Mouse (Mus musculus) brain, embryonic 14.5 days (tissue): ENCODE results near the gene Cyp51.

Experiments used
- CTCF ChIP-seq: fragments of 200-500 bp; IDR thresholded peaks from 2 replicates; pipeline ENCODE4 v1.5.1; 2012; ENCODE audit warnings: inconsistent platforms, mild to moderate bottlenecking, moderate library complexity, borderline replicate concordance; ENCODE audit not compliant: insufficient read depth, insufficient read length; ENCODE audit errors: extremely low read depth
- POLR2A ChIP-seq: fragments of 200-500 bp; IDR thresholded peaks from 2 replicates; pipeline ENCODE4 v1.6.1; 2012; ENCODE audit warnings: mild to moderate bottlenecking, inconsistent platforms, borderline replicate concordance; ENCODE audit not compliant: poor library complexity, insufficient read depth, insufficient read length, severe bottlenecking; ENCODE audit errors: extremely low read depth

DNA sequence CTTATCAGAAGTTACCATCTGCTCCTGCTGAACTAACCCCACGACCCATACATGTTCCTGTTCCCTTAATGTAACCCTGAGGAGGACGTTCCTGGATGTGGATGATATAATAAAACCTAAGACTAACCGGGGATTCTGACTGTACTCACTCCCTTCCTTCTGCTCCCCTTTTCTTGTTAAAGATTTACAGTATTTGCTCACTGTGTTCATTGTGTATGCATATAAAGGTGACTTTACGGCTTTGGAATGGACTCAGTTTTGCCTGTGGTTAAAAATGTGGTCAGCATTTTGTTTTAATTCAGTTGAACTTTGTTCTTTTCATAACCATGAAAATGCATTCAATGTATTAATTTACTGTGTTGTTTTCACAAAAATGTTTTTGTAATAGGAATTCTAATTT lies 72.7 kb downstream of the Cyp51 start:
- TF ChIP-seq CTCF (no peak), POLR2A (no peak)
